Mouse (Mus musculus): ENCODE results near the gene Pm20d2.

Pm20d2 gene

GRCm38 (mm10) chr4:33189735-33190036 lies at the start of gene Pm20d2:
Gene Pm20d2 (minus strand): TSS chr4:33189737.
- DNase-seq (ENCODE audit: low spot score): no peak

GRCm38 (mm10) chr4:33230881-33231280 lies 41.3 kb upstream of the Pm20d2 start:
- DNase-seq (ENCODE audit: low spot score): no peak

- no peak for DNase-seq (ENCODE audit: low spot score)
These were observed 40.1 kb upstream of the Pm20d2 start for GRCm38 (mm10) chr4:33229639-33230038.

GRCm38 (mm10) chr4:33227164-33227563 lies 37.6 kb upstream of the Pm20d2 start:
- DNase-seq (ENCODE audit: low spot score): no peak

GRCm38 (mm10) chr4:33224003-33224675 lies 34.6 kb upstream of the Pm20d2 start:
- DNase-seq (ENCODE audit: low spot score): no peak

GRCm38 (mm10) chr4:33221847-33222246 lies 32.3 kb upstream of the Pm20d2 start:
- DNase-seq (ENCODE audit: low spot score): no peak

- DNase-seq (ENCODE audit: low spot score): no peak
These were observed 19.6 kb upstream of the Pm20d2 start, which contains the start of gene Srsf12 for GRCm38 (mm10) chr4:33208881-33209841. Gene Srsf12 (plus strand): TSS chr4:33208991.

GRCm38 (mm10) chr4:33207551-33207950 lies 18.0 kb upstream of the Pm20d2 start:
- no peak for DNase-seq (ENCODE audit: low spot score)

GRCm38 (mm10) chr4:33204682-33205081 lies 15.1 kb upstream of the Pm20d2 start:
- DNase-seq (ENCODE audit: low spot score): no peak

- DNase-seq (ENCODE audit: low spot score): no peak
These were observed 8.6 kb upstream of the Pm20d2 start for GRCm38 (mm10) chr4:33198117-33198516.

- DNase-seq (ENCODE audit: low spot score): peak; percentile 81
These were observed 479 bp downstream of the Pm20d2 start for GRCm38 (mm10) chr4:33188781-33189734.

- DNase-seq (ENCODE audit: low spot score): no peak
These were observed 1.4 kb downstream of the Pm20d2 start for GRCm38 (mm10) chr4:33188164-33188563.

GRCm38 (mm10) chr4:33183477-33183876 lies 6.1 kb downstream of the Pm20d2 start:
- no peak for DNase-seq (ENCODE audit: low spot score)

GRCm38 (mm10) chr4:33152087-33153038 lies 37.2 kb downstream of the Pm20d2 start:
- DNase-seq (ENCODE audit: low spot score): no peak

GRCm38 (mm10) chr4:33149150-33149549 lies 40.4 kb downstream of the Pm20d2 start:
- DNase-seq (ENCODE audit: low spot score): no peak

GRCm38 (mm10) chr4:33147825-33148224 lies 41.7 kb downstream of the Pm20d2 start:
- peak; percentile 7 for DNase-seq (ENCODE audit: low spot score)

GRCm38 (mm10) chr4:33146679-33147291 lies 42.8 kb downstream of the Pm20d2 start:
- no peak for DNase-seq (ENCODE audit: low spot score)

GRCm38 (mm10) chr4:33132221-33132620 lies 57.3 kb downstream of the Pm20d2 start, which contains the start of gene Gabrr1:
Gene Gabrr1 (plus strand): TSS chr4:33132521.
- DNase-seq (ENCODE audit: low spot score): no peak

GRCm38 (mm10) chr4:33125409-33126084 lies 64.0 kb downstream of the Pm20d2 start:
- DNase-seq (ENCODE audit: low spot score): no peak

- peak; percentile 14 for DNase-seq (ENCODE audit: low spot score)
These were observed 65.0 kb downstream of the Pm20d2 start for GRCm38 (mm10) chr4:33124493-33124892.

Data from left cerebral cortex, adult 11 months (tissue).